Mouse (Mus musculus): ENCODE results near the gene Rnase10. TPM values are rescaled to one million over a fixed set of nuclear protein-coding genes. Genes with fewer than 3 reads are reported as not detected.
"Not testable (repeated sequence)": the region's sequence is repeated elsewhere in the genome, so short reads cannot be mapped to it uniquely, and the experiment has no call there.

Rnase10 gene
- polyA plus RNA-seq, 1 experiment from 2014 or later: 0.41 TPM

- not testable (repeated sequence) for H3K4me3 ChIP-seq; H3K36me3 ChIP-seq; ATAC-seq (ENCODE audit: insufficient number of reproducible peaks, low FRiP score); H3K9ac ChIP-seq; H3K27ac ChIP-seq (ENCODE audit: poor library complexity, severe bottlenecking); H3K4me1 ChIP-seq (replicated peaks); H3K4me2 ChIP-seq; H3K27me3 ChIP-seq (replicated peaks); H3K9me3 ChIP-seq (replicated peaks)
- WGBS: 74% methylated on average over 3 of the region's 3 CpGs
Observed at GRCm38 (mm10) chr14:51014724-51015123, 7.2 kb downstream of the Rnase10 start.

- ATAC-seq (ENCODE audit: insufficient number of reproducible peaks, low FRiP score): no peak
- Histone ChIP-seq H3K4me3 (no peak overlapping the region), H3K4me2 (no peak overlapping the region), H3K27me3 (replicated peaks) (no peaks in the 10 kb centered on the region), H3K4me1 (replicated peaks) (no peaks in the 10 kb centered on the region), H3K36me3 (no peaks in the 10 kb centered on the region), H3K27ac (ENCODE audit: poor library complexity, severe bottlenecking) (no peak overlapping the region), H3K9me3 (replicated peaks) (peaks cover 9% of the 10 kb centered on the region; the same call in 1 of the 2 replicates), H3K9ac (no peak overlapping the region)
Observed at GRCm38 (mm10) chr14:51015780-51016179, 8.2 kb downstream of the Rnase10 start.

GRCm38 (mm10) chr14:51017256-51017655 is 9.7 kb downstream of the Rnase10 start:
- Histone ChIP-seq H3K36me3 (no peaks in the 10 kb centered on the region), H3K4me3 (no peak overlapping the region), H3K9me3 (replicated peaks) (peaks cover 5% of the 10 kb centered on the region; the same call in 1 of the 2 replicates), H3K4me2 (no peak overlapping the region), H3K4me1 (replicated peaks) (no peaks in the 10 kb centered on the region), H3K9ac (no peak overlapping the region), H3K27ac (ENCODE audit: poor library complexity, severe bottlenecking) (no peak overlapping the region), H3K27me3 (replicated peaks) (no peaks in the 10 kb centered on the region)
- no peak for ATAC-seq (ENCODE audit: insufficient number of reproducible peaks, low FRiP score)
- 60% methylated on average over 3 of the region's 3 CpGs for WGBS

GRCm38 (mm10) chr14:51023457-51023856 is 15.9 kb downstream of the Rnase10 start:
- no peaks in the 10 kb centered on the region for H3K4me1 ChIP-seq (replicated peaks)
- no peak overlapping the region for H3K4me3 ChIP-seq
- no peak overlapping the region for H3K9ac ChIP-seq
- H3K4me2 ChIP-seq: no peak overlapping the region
- ATAC-seq (ENCODE audit: insufficient number of reproducible peaks, low FRiP score): no peak
- no peak overlapping the region for H3K27ac ChIP-seq (ENCODE audit: poor library complexity, severe bottlenecking)
- H3K27me3 ChIP-seq (replicated peaks): no peaks in the 10 kb centered on the region
- WGBS: 88% methylated on average over 4 of the region's 4 CpGs
- H3K9me3 ChIP-seq (replicated peaks): peaks cover 5% of the 10 kb centered on the region; the same call in 1 of the 2 replicates
- no peaks in the 10 kb centered on the region for H3K36me3 ChIP-seq

- Histone ChIP-seq H3K27me3 (replicated peaks) (no peaks in the 10 kb centered on the region), H3K36me3 (no peaks in the 10 kb centered on the region), H3K9me3 (replicated peaks) (peaks cover 5% of the 10 kb centered on the region; the same call in 1 of the 2 replicates), H3K4me3 (no peak overlapping the region), H3K27ac (ENCODE audit: poor library complexity, severe bottlenecking) (no peak overlapping the region), H3K9ac (no peak overlapping the region), H3K4me2 (no peak overlapping the region), H3K4me1 (replicated peaks) (no peaks in the 10 kb centered on the region)
- no peak for ATAC-seq (ENCODE audit: insufficient number of reproducible peaks, low FRiP score)
- 56% methylated on average over 1 of the region's 1 CpGs for WGBS
Observed at GRCm38 (mm10) chr14:51024820-51025219, 17.3 kb downstream of the Rnase10 start.

GRCm38 (mm10) chr14:51026391-51027133 is 19.0 kb downstream of the Rnase10 start:
- ATAC-seq (ENCODE audit: insufficient number of reproducible peaks, low FRiP score): no peak
- no peak overlapping the region for H3K27ac ChIP-seq (ENCODE audit: poor library complexity, severe bottlenecking)
- no peak overlapping the region for H3K4me3 ChIP-seq
- H3K27me3 ChIP-seq (replicated peaks): no peaks in the 10 kb centered on the region
- no peaks in the 10 kb centered on the region for H3K9me3 ChIP-seq (replicated peaks)
- no peaks in the 10 kb centered on the region for H3K4me1 ChIP-seq (replicated peaks)
- 37% methylated on average over 5 of the region's 5 CpGs for WGBS
- H3K36me3 ChIP-seq: no peaks in the 10 kb centered on the region
- no peak overlapping the region for H3K9ac ChIP-seq
- no peak overlapping the region for H3K4me2 ChIP-seq

GRCm38 (mm10) chr14:51027387-51028155 is 20.0 kb downstream of the Rnase10 start:
- H3K27ac ChIP-seq (ENCODE audit: poor library complexity, severe bottlenecking): no peak overlapping the region
- no peaks in the 10 kb centered on the region for H3K27me3 ChIP-seq (replicated peaks)
- no peak overlapping the region for H3K9ac ChIP-seq
- no peak for ATAC-seq (ENCODE audit: insufficient number of reproducible peaks, low FRiP score)
- no peak overlapping the region for H3K4me3 ChIP-seq
- no peak overlapping the region for H3K4me2 ChIP-seq
- no peaks in the 10 kb centered on the region for H3K36me3 ChIP-seq
- H3K4me1 ChIP-seq (replicated peaks): no peaks in the 10 kb centered on the region
- 0 out of 2 replicates have a peak, but pooled peaks cover 3% of the 10 kb centered on the region for H3K9me3 ChIP-seq (replicated peaks)
- WGBS: 58% methylated on average over 3 of the region's 3 CpGs

- H3K9ac ChIP-seq: no peak overlapping the region
- no peaks in the 10 kb centered on the region for H3K36me3 ChIP-seq
- 53% methylated on average over 1 of the region's 1 CpGs for WGBS
- no peak for ATAC-seq (ENCODE audit: insufficient number of reproducible peaks, low FRiP score)
- H3K4me3 ChIP-seq: no peak overlapping the region
- H3K4me1 ChIP-seq (replicated peaks): peaks cover 6% of the 10 kb centered on the region
- H3K9me3 ChIP-seq (replicated peaks): 0 out of 2 replicates have a peak, but pooled peaks cover 3% of the 10 kb centered on the region
- H3K27ac ChIP-seq (ENCODE audit: poor library complexity, severe bottlenecking): no peak overlapping the region
- H3K27me3 ChIP-seq (replicated peaks): no peaks in the 10 kb centered on the region
- H3K4me2 ChIP-seq: no peak overlapping the region
Observed at GRCm38 (mm10) chr14:51035206-51035605, 27.7 kb downstream of the Rnase10 start.

GRCm38 (mm10) chr14:51036214-51036613 is 28.7 kb downstream of the Rnase10 start:
- no peak overlapping the region for H3K4me3 ChIP-seq
- H3K4me2 ChIP-seq: no peak overlapping the region
- no peak overlapping the region for H3K27ac ChIP-seq (ENCODE audit: poor library complexity, severe bottlenecking)
- H3K9me3 ChIP-seq (replicated peaks): 0 out of 2 replicates have a peak, but pooled peaks cover 3% of the 10 kb centered on the region
- H3K4me1 ChIP-seq (replicated peaks): peaks cover 6% of the 10 kb centered on the region
- H3K9ac ChIP-seq: no peak overlapping the region
- ATAC-seq (ENCODE audit: insufficient number of reproducible peaks, low FRiP score): no peak
- whole genome bisulfite sequencing: 78% methylated on average over 4 of the region's 4 CpGs
- H3K36me3 ChIP-seq: no peaks in the 10 kb centered on the region
- no peaks in the 10 kb centered on the region for H3K27me3 ChIP-seq (replicated peaks)

GRCm38 (mm10) chr14:51041769-51042168 is 34.2 kb downstream of the Rnase10 start, which contains the start of gene Rnase9:
Gene Rnase9, minus strand, starts transcription at chr14:51041869.
- WGBS: 69% methylated on average over 6 of the region's 6 CpGs
- Histone ChIP-seq H3K4me2 (no peak within 1 kb of the TSS), H3K9ac (no peak within 1 kb of the TSS), H3K27me3 (replicated peaks) (no peaks in the 10 kb centered on the region), H3K27ac (ENCODE audit: poor library complexity, severe bottlenecking) (no peak within 1 kb of the TSS), H3K4me1 (replicated peaks) (peaks cover 6% of the 10 kb centered on the region), H3K36me3 (no peaks in the 10 kb centered on the region), H3K9me3 (replicated peaks) (no peaks in the 10 kb centered on the region), H3K4me3 (no peak within 1 kb of the TSS)
- ATAC-seq (ENCODE audit: insufficient number of reproducible peaks, low FRiP score): no peak

- Histone ChIP-seq H3K36me3 (no peaks in the 10 kb centered on the region), H3K4me2 (no peak overlapping the region), H3K4me1 (replicated peaks) (no peaks in the 10 kb centered on the region), H3K27me3 (replicated peaks) (no peaks in the 10 kb centered on the region), H3K9me3 (replicated peaks) (no peaks in the 10 kb centered on the region), H3K9ac (no peak overlapping the region), H3K4me3 (no peak overlapping the region), H3K27ac (ENCODE audit: poor library complexity, severe bottlenecking) (no peak overlapping the region)
- ATAC-seq (ENCODE audit: insufficient number of reproducible peaks, low FRiP score): no peak
- WGBS: 38% methylated on average over 5 of the region's 5 CpGs
Observed at GRCm38 (mm10) chr14:51047846-51048245, 40.3 kb downstream of the Rnase10 start.

Measured in heart, embryonic 12.5 days (tissue).